Mouse (Mus musculus): ENCODE measurements around the gene Fam192a.
A peak's percentile ranks its signal among the peaks of the same experiment; 100 is the strongest.

Fam192a gene

DNA sequence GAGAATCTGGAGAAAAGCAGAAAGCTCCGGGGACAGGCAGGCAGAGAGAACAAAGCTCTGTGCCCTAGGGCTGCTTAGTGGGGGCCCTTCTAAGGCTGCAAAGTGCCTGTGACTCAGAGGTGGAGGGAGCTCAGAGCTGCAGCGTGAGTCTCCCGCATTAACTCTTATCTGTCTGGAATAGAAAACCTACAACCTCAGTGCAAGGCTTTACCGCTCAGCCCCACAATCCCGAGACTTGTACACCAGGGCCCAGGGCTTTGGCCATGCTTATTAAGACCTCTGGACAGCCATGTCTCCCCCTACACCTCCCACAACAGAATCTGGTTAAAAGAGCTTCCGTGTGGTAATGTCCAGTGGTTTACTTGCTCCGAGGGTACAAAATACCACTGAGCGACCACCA is 69.8 kb downstream of the Fam192a start:
- DNase-seq: no peak

DNA sequence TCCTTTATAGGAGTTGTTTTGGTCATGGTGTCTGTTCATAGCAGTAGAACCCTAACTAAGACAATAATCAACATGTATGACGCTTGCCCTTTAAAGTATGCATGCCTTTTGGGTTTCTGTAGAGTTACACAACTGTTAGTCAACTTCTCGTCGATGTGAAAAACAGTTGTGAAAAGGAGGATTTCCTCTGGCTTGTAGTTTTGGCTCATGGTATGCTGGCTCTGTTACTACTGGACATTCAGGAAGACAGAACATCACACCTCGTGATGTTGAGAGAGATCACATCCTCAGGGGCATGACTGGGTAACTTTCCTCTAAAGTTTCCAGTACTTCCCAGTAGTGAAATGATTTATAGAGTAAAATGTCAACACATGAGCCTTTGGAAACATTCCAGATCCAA is 71.2 kb downstream of the Fam192a start:
- DNase-seq: no peak

DNA sequence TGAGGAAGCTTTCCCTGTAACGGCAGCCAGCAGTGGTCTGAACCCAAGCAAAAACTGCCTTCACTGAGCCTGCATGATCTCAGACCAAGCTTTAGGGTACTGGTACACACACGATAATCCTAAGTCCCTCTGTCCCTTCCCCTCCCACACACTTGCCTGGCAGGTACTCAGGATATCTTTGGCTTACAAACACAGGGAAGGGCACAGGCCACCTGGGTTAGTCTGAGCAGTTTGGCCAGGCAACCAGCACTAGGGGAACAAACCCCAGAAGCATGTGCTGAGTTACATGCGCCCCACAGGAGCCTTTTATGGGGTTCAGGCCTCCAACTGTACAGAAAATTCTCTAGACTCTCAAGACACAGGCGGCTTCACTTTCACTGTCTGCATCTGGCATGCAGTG is 71.9 kb downstream of the Fam192a start:
- DNase-seq: no peak

DNA sequence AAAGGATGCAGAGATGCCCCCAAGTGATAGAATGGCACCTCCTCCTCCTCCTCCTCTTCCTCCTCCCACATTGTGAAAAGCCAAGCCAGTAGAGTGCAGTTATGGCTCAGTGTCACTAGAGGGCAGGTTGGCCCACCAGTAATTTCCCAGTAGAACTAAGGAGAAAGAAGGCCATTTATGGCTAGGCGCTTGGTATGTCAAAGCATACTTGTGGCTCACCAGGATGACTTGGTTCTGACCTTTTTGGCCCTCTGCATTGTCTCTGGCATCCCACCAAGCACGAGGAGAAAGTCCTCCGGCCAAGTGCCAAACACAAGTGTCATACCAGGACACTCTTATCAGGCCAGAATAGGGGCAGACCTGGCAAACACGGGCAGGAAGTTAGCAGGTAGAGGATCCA is 73.6 kb downstream of the Fam192a start:
- peak; percentile 68 to 75 for DNase-seq

DNA sequence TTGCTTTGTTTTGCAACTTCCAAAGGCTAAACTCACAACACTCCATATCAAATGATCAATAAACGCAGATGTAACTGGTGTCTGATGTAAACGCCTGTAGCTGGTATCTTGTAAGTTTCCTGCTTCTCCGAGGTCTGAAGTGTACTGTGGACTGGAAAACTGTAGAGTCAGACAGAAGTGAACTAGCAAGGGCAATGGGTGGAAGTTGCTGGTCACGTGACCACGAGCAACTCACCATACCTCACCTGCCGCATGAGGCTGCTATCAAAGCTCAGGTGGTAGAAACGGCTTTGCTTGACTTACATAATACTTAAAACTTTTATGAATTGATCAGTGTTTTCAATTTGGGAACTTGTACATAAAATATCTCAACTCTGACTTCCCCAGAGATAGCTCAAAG is 74.6 kb downstream of the Fam192a start:
- no peak for DNase-seq

DNA sequence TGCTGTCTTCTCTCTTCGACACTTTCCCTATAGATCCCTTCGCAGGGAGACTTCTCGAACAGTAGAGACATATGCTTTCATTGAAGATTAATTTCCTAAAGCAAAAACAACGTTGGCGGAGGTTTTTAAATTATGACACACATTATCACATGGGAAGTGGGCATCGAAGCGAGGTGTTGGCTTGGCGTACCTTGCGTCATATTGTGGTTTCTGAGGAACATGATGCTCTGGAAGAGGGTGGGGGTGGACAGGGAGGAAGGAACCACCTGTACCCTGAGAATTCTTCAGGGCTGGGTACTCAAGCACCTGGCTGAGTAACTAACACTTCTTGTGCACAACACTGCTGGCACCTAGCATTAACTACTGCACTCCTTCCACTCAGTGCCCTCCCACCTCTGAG is 77.2 kb downstream of the Fam192a start:
- no peak for DNase-seq
